Mouse (Mus musculus): ENCODE data around the gene Bad.

GRCm38 (mm10) chr19:6995255-6995991 lies 53.8 kb downstream of the Bad start:
- TF ChIP-seq CTCF (IDR thresholded peaks at IDR 0.05; ENCODE audit: low read depth) (no peak), EP300 (IDR thresholded peaks at IDR 0.05; ENCODE audit: low read depth) (no peak)

Data from liver, embryonic 14.5 days (tissue).